Mouse (Mus musculus) naive thymus-derived CD4-positive, alpha-beta T cell, adult 2 months (primary cell): ENCODE data around the gene Eomes.

ENCODE experiments used
- DNase-seq: peaks from one replicate; pipeline ENCODE4 v3.0.0-alpha.2; 2011; ENCODE audit warnings: low read depth

Eomes gene

DNA sequence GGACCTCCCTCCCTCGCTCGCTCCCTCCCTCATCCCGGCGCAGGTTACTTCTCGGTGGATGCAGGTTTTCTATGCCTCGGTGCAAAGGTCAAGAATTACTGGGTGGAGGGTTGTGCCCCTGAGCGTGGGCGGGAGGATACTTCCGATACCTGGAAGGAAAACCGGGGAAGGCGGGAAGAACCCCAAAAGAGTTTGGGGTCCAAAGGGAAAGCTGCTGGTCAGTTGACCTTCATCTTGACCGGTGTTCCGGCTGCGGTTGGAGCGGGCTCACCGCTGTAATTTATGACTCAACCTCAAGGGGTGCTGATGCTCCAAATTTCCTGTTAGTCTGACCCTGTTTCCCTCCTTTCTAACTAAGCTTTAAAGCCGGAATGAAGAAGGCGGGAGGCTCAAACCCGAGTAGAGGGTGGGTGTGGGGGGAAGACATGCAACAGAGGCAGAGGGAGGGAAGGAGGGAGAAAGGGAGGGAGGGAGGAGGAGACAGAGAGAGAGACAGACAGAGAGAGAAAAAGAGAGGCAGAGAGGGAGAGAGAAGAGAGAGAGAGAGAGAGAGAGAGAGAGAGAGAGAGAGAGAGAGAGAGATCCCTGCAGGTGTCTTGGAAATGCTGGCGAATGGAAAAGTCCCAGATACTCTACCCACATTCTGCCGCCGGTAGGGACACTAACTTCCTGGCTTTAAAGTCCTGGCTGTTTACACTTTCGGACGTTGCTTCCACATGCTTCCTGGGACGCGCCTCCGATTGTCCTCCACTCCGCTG lies 10.3 kb downstream of the Eomes start:
- DNase-seq = peak; percentile 64

DNA sequence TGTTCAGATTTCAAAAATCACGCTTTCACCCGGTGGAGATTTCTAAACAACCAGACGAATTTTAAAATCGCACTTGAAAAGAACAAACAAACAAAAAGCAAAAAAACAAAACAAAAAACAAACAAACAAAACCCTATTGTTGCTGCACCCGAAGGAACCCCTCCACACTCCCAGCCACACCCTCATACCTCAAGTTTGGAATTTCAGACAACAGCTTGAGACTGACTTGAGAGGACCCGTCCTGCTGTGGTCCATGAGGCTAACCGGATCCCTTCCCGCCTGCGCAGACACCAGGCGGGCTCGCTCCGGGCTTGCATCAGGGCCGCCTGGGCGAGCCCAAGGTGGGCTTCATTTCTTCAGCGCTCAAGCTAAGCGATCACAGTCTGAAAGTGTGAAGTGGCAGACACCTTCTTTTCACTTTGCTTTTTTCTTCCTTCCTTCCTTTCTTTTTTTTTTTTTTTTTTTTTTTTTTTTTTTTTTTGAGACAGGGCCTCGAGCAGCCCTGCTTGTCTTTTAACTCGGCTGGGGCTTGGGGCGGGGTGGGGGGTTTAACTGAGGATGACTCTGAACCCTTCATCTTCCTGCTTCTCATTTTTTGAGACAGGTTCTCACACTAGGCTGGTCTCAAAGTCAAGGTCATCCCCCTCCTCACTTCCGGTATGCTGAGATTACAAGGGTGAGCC lies 11.0 kb downstream of the Eomes start:
- peak; percentile 41 for DNase-seq

DNA sequence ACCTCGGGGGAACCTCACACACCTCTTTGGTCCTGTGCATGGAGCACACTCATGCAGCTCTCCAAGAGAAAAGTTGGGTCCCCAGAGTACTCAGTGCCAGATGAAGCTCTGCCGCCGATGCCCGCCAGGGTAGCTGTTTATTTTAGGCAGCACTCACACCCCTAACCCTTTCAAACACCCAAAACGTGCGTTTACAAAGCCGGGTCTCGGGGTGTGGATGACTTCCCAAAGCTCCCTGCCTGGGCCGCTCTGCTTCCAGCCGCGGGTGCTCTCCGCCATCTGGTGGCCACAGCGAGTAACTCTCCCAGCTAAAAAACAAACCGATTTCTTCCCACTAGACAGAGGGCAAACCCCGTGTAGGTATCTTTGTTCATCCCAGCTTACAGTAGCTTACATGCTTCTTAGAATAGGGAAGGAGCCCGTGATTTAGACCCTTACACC lies 11.6 kb downstream of the Eomes start:
- DNase-seq = peak; percentile 85

DNA sequence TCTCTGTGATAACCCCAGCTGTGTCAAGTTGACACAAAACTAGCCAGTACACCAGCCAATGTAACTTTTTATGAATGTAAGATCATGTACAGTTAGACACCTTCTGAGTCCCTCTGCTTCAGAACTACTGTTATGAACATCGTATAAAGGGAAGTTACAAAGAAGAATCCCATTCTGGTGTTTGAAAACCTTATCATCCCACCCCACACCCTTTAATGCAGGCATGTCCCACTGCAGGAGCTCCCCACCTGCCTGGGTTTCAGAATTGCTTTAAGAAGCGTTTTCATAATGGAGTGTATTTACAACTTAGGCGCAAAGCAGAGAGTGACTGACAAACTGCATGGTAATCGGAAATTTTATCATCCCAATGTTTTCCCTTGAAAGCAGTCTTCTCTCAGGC lies 13.2 kb downstream of the Eomes start:
- DNase-seq = no peak

DNA sequence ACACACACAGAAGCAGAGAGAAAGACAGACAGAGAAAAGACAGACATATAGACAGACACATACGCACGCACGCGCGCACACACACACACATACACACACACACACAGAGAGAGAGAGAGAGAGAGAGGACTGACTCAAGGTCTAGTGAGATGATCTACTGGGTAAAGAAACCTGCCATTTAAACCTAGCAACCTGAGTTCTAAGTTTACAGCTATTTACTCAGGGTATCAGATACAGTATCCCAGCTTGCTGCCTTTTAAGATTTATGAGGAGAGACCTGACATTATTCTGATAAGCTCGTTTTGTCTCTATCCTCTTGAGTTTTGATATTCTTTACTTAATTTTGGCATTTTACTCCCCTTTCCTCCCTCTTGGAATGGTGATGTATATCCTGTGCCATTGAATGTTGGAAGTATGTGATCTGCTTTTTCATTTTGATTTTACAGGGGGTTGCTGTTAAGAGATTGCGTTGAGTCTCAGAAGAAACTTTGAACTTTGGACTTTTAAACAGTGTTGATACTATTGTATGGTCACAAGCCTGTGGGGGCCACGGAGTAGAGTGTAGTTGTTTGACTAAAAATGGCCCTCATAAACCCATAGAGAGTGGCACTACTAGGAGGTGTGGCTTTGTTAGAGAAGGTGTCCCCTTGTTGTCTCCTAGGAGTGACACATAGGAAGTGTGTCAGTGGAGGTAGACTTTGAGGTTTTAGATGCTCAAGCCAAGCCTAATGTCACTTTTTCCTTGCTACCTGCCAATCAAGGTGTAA lies 15.1 kb downstream of the Eomes start:
- no peak for DNase-seq

- DNase-seq = no peak
Measured at GRCm38 (mm10) chr9:118494106-118494505, 16.1 kb downstream of the Eomes start.

- DNase-seq = no peak
Measured at GRCm38 (mm10) chr9:118495933-118496332, 17.9 kb downstream of the Eomes start.

DNA sequence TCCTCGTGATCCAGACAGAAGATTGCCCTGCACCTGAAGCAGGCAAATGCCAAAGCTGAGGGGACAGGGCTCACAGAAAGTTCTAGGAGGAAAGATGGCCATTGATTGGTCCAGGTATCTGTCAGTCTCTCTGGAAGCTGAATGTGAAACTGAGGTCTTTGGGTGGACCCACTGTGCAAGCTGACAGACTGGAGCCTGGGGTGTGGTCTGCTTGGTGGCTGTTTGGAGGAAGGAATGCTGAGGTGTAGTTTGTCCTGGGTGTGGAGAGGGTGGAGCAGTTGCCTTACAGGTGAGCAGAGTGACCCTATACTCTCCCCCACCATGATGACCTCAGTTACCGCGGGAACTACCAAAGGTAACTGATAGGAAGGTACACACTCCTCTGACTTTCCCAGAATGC lies 18.9 kb downstream of the Eomes start:
- no peak for DNase-seq

DNA sequence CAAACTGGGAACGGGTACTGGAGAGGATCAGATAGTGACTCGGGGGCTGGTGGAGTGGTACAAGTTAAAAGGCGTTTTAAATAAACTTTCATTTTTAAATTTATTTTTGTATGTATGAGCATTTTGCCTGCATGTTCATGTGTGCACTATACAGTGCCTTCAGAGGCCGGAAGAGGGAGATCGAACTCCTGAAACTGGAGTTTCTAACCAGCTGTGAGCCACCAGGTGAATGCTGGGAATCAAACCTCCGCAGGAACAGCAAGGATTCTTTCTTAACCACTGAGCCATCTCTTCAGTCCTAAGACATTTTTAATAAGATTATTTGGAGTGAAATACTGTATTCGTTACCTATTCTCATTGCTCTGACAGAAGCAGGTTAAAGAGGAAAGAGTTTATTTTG lies 20.0 kb downstream of the Eomes start:
- DNase-seq = no peak

GRCm38 (mm10) chr9:118500963-118501362 lies 23.0 kb downstream of the Eomes start:
- DNase-seq = no peak

GRCm38 (mm10) chr9:118504656-118505055 lies 26.6 kb downstream of the Eomes start:
- no peak for DNase-seq

GRCm38 (mm10) chr9:118506020-118506403 lies 28.0 kb downstream of the Eomes start, which contains the start of gene Golga4:
Gene Golga4, plus strand, starts transcription at chr9:118506267.
- peak; percentile 85 for DNase-seq

DNA sequence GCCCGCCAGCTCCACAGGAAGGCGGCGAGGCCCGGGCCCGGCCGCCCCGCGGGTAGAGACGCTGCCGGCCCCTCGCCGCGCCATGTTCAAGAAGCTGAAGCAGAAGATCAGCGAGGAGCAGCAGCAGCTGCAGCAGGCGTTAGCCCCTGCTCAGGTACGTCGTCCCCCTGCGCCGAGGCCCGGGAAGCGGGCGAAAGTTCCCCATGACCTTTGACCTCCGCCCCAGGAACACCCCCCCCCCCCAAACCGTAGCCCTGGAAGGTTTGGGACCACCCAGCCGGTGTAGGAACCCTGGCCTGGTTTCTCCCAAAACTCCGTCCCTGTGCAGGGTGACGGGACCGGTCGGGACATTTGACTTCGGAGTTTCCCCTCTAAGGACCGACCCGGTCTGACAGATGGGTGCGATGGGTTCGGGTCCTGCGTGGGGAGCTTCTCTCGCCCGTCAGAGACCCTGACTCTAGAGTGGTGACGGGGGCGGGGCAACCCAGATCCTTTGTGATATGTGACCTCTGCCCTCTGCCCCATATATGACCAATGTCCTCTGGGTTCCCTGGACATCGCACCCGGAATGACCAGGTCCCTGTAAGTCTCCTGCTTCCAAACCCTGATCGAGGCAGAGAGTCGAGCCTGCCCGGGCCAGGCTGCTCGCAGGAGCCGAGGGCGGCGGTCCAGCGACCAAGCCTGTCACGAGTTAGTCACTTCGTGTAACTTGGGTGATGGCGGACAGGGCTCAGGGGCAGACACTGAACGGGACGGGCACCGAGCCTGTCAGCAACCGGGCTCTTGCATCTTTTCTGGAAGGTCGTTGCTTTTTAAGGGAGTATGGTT lies 28.6 kb downstream of the Eomes start:
- DNase-seq = peak; percentile 37

GRCm38 (mm10) chr9:118507552-118507951 lies 29.5 kb downstream of the Eomes start:
- DNase-seq = no peak

GRCm38 (mm10) chr9:118508601-118509000 lies 30.6 kb downstream of the Eomes start:
- DNase-seq = no peak

DNA sequence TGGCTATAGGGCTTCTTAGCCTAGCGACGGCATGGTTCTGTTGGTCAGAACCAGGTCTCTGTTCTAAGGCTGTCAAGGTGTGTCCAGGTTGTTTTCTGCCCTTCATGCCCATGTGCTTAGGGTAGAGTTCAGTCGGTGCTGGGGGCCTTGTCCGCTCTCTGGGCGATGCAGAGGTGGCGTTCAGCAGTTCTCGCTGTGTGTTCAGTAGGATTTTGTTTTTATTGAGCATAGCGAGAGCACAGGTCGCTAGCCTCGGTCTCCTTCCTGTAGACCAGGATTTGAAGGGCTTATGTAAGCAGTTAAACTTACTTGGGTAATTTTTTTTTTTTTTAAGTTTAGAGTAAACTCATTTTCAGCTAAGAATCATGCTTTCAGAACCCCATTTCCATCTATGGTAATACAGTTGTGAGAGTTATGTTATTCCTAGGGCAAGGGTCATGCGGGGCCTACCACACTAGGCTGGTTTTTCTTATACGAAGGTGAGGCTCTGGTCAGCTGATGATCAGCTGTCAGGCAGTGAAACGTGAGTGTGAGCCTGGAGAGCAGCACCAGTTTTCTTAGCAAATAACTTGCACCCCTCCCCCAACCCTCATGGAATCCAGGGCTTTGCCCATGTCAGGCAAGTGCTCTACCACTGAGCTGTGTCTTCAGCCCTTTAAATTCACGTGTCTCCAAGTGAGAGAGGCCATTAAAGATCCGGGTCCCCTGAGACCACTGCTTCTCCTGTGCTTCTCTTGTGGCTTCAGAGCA lies 33.1 kb downstream of the Eomes start:
- no peak for DNase-seq

DNA sequence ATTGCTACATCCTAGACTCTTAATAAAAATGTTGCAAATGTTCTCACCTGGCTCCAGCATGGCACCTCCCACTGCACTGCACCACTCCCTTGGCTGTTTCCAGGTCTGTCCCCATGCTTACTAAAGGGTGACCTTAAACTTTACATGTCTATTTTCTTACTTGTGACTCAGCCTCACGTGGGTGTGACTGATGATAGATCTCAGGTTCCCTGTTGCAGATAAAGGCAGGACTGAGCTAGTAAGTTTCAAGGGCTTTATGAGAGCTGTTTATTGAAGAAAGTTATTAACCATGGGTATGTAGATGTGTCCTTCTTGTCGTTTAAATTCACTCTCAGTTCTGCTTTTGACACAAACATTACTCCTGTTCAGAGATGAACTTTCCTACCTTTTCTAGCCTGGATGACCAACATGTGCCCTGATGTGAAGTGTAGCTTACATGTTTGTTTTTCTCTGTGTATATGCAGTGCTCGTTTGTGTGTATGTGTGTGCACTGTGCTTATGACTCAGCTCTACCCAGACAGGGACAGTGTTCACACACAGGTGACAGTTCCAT lies 34.7 kb downstream of the Eomes start:
- no peak for DNase-seq

GRCm38 (mm10) chr9:118515476-118515875 lies 37.5 kb downstream of the Eomes start:
- DNase-seq = no peak

DNA sequence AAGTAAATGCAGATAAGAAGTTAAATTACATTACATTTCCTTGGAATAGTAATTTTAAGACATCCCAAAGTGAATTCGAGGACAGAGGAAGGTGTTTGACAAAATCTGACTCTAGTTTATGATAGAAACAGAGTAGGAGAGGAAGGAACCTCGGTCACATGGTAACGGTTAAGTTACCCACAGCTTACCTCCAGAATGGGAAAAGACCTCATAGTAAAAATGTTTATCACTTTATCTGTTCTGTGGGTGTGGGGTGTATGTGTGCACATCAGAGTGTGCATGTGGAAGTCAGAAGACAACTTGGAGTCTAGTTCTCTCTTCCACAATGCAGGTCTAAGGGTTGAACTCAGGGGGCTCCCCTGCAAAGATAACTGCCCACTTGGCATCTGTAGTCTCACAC lies 38.1 kb downstream of the Eomes start:
- DNase-seq = no peak

DNA sequence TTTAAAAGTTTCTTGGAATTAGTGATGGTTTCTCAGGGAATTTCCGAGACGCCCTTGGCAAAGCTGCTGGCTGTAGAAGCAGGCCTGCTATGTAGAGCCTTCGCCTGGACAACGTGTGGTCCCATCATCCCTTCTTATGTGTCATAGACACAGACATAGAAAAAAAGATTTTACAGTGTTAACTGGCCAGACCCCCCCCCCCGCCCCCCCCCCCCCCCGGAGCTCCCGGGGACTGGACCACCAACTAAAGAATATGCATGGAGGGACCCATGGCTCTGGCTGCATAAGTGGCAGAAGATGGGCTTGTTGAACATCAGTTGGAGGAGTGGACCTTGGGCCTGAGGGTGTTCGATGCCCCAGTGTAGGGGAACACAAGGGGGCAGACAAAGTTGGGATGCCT lies 39.6 kb downstream of the Eomes start:
- no peak for DNase-seq

DNA sequence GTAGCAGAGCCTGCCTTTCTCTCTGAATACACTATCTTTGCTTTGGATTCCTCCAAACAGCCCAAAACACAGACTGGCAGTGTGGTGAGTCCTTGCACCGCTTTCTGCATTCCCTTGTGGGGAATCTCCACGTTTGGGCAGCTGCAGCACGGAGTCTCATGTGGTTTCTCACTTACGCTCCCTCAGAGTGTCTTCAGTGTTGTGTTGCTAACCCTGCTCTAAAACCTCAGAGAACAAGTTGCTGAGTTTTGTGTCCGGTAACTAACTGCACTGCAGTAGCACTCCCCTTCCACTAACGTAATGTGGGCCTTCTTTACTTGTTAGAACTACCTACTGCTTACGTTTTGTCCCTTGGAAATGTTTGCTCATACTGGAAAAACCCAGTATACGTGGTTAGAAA lies 41.1 kb downstream of the Eomes start:
- DNase-seq = no peak
